Mouse (Mus musculus) embryonic fibroblast, embryonic 13.5 days (primary cell): ENCODE data around the gene Odf3l2.

Source experiments
- CTCF ChIP-seq: IDR thresholded peaks from 2 replicates; pipeline ENCODE4 v1.5.1; 2011; ENCODE audit warnings: mild to moderate bottlenecking, control low read depth, low read length, moderate library complexity, borderline replicate concordance; ENCODE audit not compliant: insufficient read depth
- POLR2A ChIP-seq: IDR thresholded peaks from 2 replicates; pipeline ENCODE4 v1.6.1; 2011; ENCODE audit warnings: low read depth, mild to moderate bottlenecking, control low read depth, low read length, moderate library complexity

- TF ChIP-seq CTCF (no peak), POLR2A (no peak)
Observed at GRCm38 (mm10) chr10:79606537-79606936, 39.0 kb downstream of the Odf3l2 start.
